Mouse (Mus musculus) testis, adult 2 months (tissue): Measurements from ENCODE around the gene Acox1. TPM values are rescaled to one million over a fixed set of nuclear protein-coding genes. Genes with fewer than 3 reads are reported as not detected.

Source experiments
- H3K27ac ChIP-seq: fragments of 200-500 bp; 2 replicates; pipeline ENCODE4 v1.5.1; 2012; ENCODE audit warnings: low read depth, low read length; ENCODE audit not compliant: control insufficient read depth, insufficient read depth
- H3K27me3 ChIP-seq: fragments of 200-500 bp; 2 replicates; pipeline ENCODE4 v1.6.1; 2012; ENCODE audit warnings: mild to moderate bottlenecking, low read length, moderate library complexity; ENCODE audit not compliant: control insufficient read depth, insufficient read depth
- H3K36me3 ChIP-seq: fragments of 200-500 bp; 2 replicates; pipeline ENCODE4 v1.6.1; 2012; ENCODE audit warnings: mild to moderate bottlenecking, low read length; ENCODE audit not compliant: control insufficient read depth, insufficient read depth
- H3K4me1 ChIP-seq: fragments of 200-500 bp; 2 replicates; pipeline ENCODE4 v1.6.1; 2012; ENCODE audit warnings: low read length; ENCODE audit not compliant: control insufficient read depth, insufficient read depth
- H3K4me3 ChIP-seq: fragments of 200-500 bp; 2 replicates; pipeline ENCODE4 v1.5.1; 2012; ENCODE audit warnings: low read depth, mild to moderate bottlenecking, low read length, moderate library complexity, mixed read lengths; ENCODE audit not compliant: control insufficient read depth
- CTCF ChIP-seq: fragments of 200-500 bp; IDR thresholded peaks from 2 replicates; pipeline ENCODE4 v1.5.1; 2012; ENCODE audit warnings: low read depth, mild to moderate bottlenecking, inconsistent platforms, low read length, moderate library complexity; ENCODE audit not compliant: control insufficient read depth, insufficient read depth, insufficient replicate concordance
- POLR2A ChIP-seq: fragments of 200-500 bp; IDR thresholded peaks from 2 replicates; pipeline ENCODE4 v1.6.1; 2012; ENCODE audit warnings: low read depth, mild to moderate bottlenecking, inconsistent platforms, low read length, moderate library complexity; ENCODE audit not compliant: control insufficient read depth
- polyA plus RNA-seq: library from polyadenylated mRNA; depleted of rRNA; stranded (reverse); fragments of >200 nt; gene quantifications from 2 replicates; pipeline ENCODE4 v1.2.3, GENCODE M21; 2012

Acox1 gene
- polyA plus RNA-seq, 1 experiment = 19.0 TPM

DNA sequence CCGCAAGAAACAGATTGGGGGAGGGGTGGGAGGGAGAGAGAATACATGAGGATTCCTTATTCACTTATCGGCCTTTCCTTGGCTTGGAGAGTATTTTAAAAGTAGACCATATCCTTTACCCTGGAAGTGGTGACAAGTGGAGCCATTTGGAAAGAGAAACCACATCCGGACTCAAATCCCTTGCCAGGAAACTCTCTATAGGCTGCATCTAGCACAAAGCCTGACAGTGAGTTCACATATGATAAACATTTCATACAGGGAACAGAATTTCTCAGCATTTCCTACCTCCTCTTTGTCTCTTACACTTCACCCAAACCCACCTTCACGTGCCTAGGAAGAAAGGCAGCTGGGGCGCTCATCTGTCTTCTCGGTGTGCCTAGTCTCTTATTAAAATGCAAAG lies 31.6 kb downstream of the Acox1 start:
- peak overlapping the region; percentile 94; the same call in 1 of the 2 replicates for H3K27ac ChIP-seq
- H3K4me3 ChIP-seq = peak overlapping the region; percentile 95
- TF ChIP-seq POLR2A (no peak), CTCF (no peak)
- no peaks in the 10 kb centered on the region for H3K27me3 ChIP-seq
- no peaks in the 10 kb centered on the region; the same call in none of the 2 replicates for H3K4me1 ChIP-seq
- H3K36me3 ChIP-seq = no peaks in the 10 kb centered on the region; the same call in 1 of the 2 replicates

DNA sequence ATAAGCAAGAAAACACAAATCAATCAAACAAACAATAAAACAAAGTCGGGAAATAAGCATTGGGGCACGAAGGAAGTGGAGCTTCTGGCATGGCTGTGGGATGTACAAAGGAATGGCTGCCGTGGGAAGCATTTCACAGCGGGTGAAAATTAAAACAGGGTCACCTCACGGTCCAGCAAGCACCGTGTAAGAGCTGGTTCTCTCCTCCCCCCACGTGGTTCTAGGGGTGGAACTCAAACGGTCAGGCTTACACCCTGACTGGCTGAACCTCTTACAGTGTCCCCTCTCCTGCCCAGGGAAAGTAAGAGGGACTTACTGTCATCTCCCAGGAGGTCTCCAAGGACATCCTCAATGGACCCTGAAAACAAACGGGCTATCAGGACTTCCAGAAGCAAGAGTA lies 35.8 kb downstream of the Acox1 start:
- Histone ChIP-seq H3K27ac (no peak overlapping the region), H3K27me3 (no peaks in the 10 kb centered on the region), H3K4me1 (no peaks in the 10 kb centered on the region), H3K4me3 (no peak overlapping the region), H3K36me3 (peaks cover 3% of the 10 kb centered on the region)
- no peak for TF ChIP-seq POLR2A

DNA sequence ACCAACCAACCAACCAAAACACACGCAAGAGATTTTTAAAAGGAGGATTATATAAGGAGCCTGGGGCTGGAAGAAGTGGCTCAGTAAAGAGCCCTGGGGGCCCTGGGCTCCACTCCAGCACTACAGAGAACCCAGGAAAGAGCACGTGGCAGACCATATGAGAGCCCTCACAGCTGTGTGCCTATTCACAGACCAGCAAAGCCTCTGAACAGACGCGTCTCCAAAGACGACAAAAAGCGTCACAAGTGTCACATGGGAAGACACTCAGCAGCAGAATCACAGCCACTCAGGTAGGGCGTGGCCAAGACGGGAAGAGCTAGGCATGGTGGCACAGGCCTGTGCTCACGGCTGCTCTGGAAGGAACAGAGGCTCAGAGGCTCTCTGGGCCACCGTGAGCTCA lies 36.7 kb downstream of the Acox1 start:
- TF ChIP-seq CTCF (no peak), POLR2A (no peak)
- Histone ChIP-seq H3K27ac (no peak overlapping the region), H3K36me3 (peaks cover 5% of the 10 kb centered on the region), H3K4me3 (no peak overlapping the region), H3K27me3 (no peaks in the 10 kb centered on the region), H3K4me1 (no peaks in the 10 kb centered on the region)

DNA sequence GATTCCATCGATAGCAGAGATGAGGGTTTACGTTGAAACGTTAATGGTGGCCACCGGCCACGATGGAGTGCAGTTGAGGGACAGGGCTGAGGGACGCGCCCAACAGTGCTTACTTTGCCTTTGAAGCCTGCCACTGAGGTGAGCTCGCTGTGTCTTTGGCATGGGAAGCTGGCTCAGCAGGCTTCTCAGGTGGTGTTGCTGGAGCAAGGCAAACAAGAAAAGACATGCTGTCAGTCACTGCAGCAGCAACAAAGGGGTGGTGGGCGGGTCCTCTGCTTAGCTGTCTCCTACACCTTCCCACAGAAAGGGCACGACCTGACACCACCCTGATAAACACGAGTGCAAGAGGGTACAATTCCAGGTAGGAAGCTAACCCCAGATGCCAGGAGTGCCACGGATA lies 37.5 kb downstream of the Acox1 start:
- H3K36me3 ChIP-seq = peaks cover 5% of the 10 kb centered on the region
- no peak overlapping the region for H3K4me3 ChIP-seq
- no peak overlapping the region for H3K27ac ChIP-seq
- H3K27me3 ChIP-seq = no peaks in the 10 kb centered on the region
- H3K4me1 ChIP-seq = no peaks in the 10 kb centered on the region
- TF ChIP-seq POLR2A = no peak
- TF ChIP-seq CTCF = no peak

DNA sequence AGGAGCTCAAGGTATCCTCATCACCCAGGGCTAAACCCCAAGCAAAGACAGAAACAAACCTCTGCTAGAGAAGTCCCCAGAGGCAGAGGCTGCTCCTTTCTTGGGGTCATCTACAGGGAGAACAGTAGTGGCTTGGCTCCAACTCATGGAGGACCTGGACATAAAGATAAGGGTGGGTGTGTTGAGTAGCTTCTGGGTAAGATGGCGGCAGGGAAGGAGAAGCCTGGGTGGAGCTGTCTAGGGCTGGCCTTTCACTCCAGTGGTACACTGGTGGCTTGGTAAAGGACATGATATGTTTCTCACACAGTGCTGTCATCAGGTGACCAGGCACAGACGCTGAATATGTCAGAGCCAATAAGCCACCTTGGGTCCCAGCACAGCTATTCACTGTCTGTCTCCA lies 47.9 kb downstream of the Acox1 start:
- TF ChIP-seq CTCF (no peak), POLR2A (no peak)
- Histone ChIP-seq H3K4me3 (no peak overlapping the region), H3K36me3 (peaks cover 3% of the 10 kb centered on the region; the same call in 1 of the 2 replicates), H3K4me1 (no peaks in the 10 kb centered on the region; the same call in 1 of the 2 replicates), H3K27ac (no peak overlapping the region), H3K27me3 (no peaks in the 10 kb centered on the region)

DNA sequence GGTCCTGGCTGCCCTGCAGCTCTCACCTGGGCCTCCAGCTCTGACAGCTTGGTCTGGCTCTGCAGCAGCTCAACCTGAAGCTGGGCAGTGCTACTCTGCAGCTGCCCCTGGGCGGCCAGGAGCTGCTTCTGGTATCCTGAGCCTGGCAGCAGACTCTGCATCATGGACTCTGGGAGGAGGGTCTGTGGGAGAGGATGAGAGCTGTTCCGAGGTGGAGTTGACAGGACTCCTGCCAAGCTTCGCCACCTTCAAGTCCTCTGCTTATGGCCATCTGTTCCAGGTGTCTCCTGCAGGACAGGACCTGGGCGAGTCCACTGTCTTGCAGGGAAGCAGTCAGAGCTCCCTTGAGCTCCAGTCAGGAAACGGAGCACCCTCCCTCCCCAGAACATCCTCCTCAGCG lies 49.5 kb downstream of the Acox1 start:
- Histone ChIP-seq H3K4me1 (no peaks in the 10 kb centered on the region), H3K36me3 (peaks cover 4% of the 10 kb centered on the region; the same call in 1 of the 2 replicates), H3K27ac (no peak overlapping the region), H3K27me3 (no peaks in the 10 kb centered on the region), H3K4me3 (no peak overlapping the region)
- TF ChIP-seq POLR2A = no peak
- TF ChIP-seq CTCF = no peak

DNA sequence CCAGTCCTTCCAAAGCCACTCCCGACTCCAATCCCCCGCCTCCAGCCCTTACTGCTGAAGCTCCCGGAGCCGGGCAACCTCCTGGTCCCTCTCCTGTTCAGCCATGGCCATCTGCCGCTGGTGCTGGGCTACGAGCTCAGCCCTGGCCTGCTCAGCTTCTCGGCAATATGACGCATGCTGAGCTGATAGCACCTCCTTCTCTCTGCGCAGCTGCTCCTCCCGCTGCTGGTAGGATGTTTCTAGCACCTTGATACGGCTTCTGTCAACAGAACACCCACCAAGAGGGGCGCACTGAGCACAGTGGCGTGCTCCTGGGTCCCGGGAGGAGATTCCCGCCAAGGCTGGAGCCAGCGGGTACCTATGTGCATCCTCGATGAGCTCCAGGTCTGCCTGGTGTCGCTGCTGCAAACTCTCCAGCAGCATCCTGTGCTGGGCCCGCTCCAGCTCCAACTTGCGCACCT lies 50.1 kb downstream of the Acox1 start:
- Histone ChIP-seq H3K4me1 (no peaks in the 10 kb centered on the region), H3K27me3 (no peaks in the 10 kb centered on the region), H3K36me3 (peaks cover 5% of the 10 kb centered on the region; the same call in 1 of the 2 replicates), H3K27ac (no peak overlapping the region), H3K4me3 (no peak overlapping the region)
- TF ChIP-seq POLR2A (no peak), CTCF (no peak)
